Mouse (Mus musculus): ENCODE measurements around the gene Nek3. TPM values are rescaled to one million over a fixed set of nuclear protein-coding genes. Genes with fewer than 3 reads are reported as not detected.

The Nek3 gene
- polyA plus RNA-seq, 1 experiment from 2014 or later, result 5.9 TPM

DNA sequence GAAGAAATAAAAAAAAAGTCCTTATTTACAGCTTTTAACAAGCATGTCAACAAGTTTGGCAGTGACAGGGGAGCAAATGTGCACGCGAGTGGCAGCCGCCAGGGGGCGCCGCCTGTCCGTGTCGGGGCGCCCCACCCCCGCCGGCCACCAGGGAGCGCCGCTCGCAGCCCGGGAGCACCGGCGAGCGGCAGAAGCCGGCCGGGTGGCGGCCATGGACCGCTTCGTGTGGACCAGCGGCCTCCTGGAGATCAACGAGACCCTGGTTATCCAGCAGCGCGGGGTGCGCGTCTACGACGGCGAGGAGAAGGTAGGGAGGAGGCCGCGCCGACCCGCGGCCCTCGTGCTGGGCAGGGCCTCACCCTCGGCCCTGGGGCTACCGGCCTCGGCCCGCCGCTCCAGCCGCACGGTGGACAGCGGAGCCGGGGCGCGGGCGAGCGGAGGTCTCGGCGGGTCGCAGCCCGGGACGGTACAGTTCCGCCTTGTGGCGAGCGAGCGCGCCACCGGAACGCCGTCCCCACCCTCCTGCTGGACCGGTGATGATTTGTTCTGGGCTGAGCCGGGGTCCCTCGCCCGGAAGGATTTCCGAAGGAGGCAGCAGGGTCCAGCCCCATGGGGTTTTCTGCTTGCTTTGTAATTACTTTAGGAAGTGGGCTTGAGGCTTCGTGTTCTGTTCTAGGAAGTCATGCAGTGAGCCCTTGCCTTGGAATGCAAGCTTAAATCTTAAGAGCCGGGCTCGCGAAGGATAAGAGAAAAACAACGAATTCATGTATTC, 26.6 kb upstream of the Nek3 start, which contains the start of gene Vps36:
TSS of gene Vps36 (plus strand) at position 150 of the 772 bp plus-strand sequence.
- Histone ChIP-seq H3K27ac (ENCODE audit: low read depth) (peak within 1 kb of the TSS; percentile 99), H3K9me3 (ENCODE audit: low read depth, low read length) (no peaks in the 10 kb centered on the region), H3K9ac (peak within 1 kb of the TSS; percentile 91), H3K36me3 (ENCODE audit: insufficient read depth) (0 out of 2 replicates have a peak, but pooled peaks cover 3% of the 10 kb centered on the region), H3K27me3 (ENCODE audit: insufficient read depth, low read length) (no peaks in the 10 kb centered on the region), H3K4me1 (ENCODE audit: insufficient read depth) (0 out of 2 replicates have a peak, but pooled peaks cover 6% of the 10 kb centered on the region), H3K4me3 (ENCODE audit: low read depth, low read length) (peak within 1 kb of the TSS; percentile 83), H3K4me2 (peak within 1 kb of the TSS; percentile 61)
- peak; percentile 78 for TF ChIP-seq CTCF (IDR thresholded peaks at IDR 0.05; ENCODE audit: low read depth)
- WGBS, result under 1% methylated on average over 73 of the region's 73 CpGs
- ATAC-seq (ENCODE audit: insufficient read depth), result peak; percentile 93
- peak; percentile 92 for DNase-seq

GRCm38 (mm10) chr8:22185431-22186397, 19.5 kb upstream of the Nek3 start, which contains the start of gene Ckap2:
TSS of gene Ckap2 (minus strand) at chr8:22185819.
- WGBS, result 2% methylated on average over 61 of the region's 63 CpGs
- Histone ChIP-seq H3K9ac (peak within 1 kb of the TSS; percentile 61), H3K4me3 (ENCODE audit: low read depth, low read length) (peak within 1 kb of the TSS; percentile 64), H3K4me2 (peak within 1 kb of the TSS; percentile 62), H3K9me3 (ENCODE audit: low read depth, low read length) (no peaks in the 10 kb centered on the region), H3K36me3 (ENCODE audit: insufficient read depth) (no peaks in the 10 kb centered on the region), H3K27me3 (ENCODE audit: insufficient read depth, low read length) (no peaks in the 10 kb centered on the region), H3K4me1 (ENCODE audit: insufficient read depth) (peaks cover 9% of the 10 kb centered on the region), H3K27ac (ENCODE audit: low read depth) (peak within 1 kb of the TSS; percentile 86)
- no peak for TF ChIP-seq CTCF (IDR thresholded peaks at IDR 0.05; ENCODE audit: low read depth)
- ATAC-seq (ENCODE audit: insufficient read depth), result peak; percentile 97
- DNase-seq, result peak; percentile 95

DNA sequence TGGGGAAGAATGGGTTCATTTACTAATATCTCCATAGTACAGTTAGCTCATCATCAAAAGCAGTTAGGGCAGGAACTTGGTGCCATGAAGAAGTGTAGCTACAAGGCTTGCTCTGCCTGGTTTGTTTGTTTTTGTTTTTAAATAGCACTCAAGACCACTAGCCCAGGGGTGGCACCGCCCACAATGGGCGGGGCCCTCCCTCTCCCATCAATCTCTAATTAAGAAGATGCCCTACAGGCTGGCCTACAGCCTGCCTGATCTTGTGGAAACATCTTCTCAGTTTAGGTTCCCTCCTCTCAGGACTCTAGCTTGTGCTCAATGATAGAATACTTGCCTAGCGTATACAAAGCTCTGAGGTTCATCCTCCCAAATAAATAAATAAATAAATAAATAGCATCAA, 18.6 kb upstream of the Nek3 start:
- Histone ChIP-seq H3K4me3 (ENCODE audit: low read depth, low read length) (peak overlapping the region; percentile 64), H3K27ac (ENCODE audit: low read depth) (peak overlapping the region; percentile 86; the same call in 1 of the 2 replicates), H3K9ac (peak overlapping the region; percentile 61), H3K4me1 (ENCODE audit: insufficient read depth) (peaks cover 9% of the 10 kb centered on the region), H3K4me2 (peak overlapping the region; percentile 62), H3K36me3 (ENCODE audit: insufficient read depth) (no peaks in the 10 kb centered on the region), H3K27me3 (ENCODE audit: insufficient read depth, low read length) (no peaks in the 10 kb centered on the region), H3K9me3 (ENCODE audit: low read depth, low read length) (no peaks in the 10 kb centered on the region)
- DNase-seq (peak; percentile 77), ATAC-seq (ENCODE audit: insufficient read depth) (peak; percentile 52)
- TF ChIP-seq CTCF (IDR thresholded peaks at IDR 0.05; ENCODE audit: low read depth), result no peak
- WGBS, result under 1% methylated on average over 3 of the region's 3 CpGs

DNA sequence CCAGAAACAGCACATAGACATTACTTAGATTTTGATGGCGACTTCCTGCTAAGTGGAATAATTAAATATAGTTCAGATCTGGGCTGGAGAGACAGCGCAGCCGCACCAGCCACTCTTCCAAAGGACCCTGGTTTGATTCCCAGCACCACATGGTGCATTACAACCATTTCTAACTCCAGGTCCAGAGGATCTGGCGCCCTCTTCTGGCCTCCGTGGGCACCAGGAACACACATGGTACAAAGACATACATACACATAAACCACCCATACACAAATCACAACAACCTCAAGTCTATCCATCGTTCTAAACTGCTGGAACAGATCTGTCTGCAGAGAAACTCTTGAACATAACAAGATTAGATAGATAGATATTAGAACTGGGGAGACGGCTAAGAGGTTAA, 9.7 kb upstream of the Nek3 start:
- 95% methylated on average over 7 of the region's 7 CpGs for WGBS
- peaks cover 66% of the 10 kb centered on the region for H3K36me3 ChIP-seq (ENCODE audit: insufficient read depth)
- TF ChIP-seq CTCF (IDR thresholded peaks at IDR 0.05; ENCODE audit: low read depth), result no peak
- H3K4me1 ChIP-seq (ENCODE audit: insufficient read depth), result no peaks in the 10 kb centered on the region
- ATAC-seq (ENCODE audit: insufficient read depth), result no peak
- H3K9me3 ChIP-seq (ENCODE audit: low read depth, low read length), result no peaks in the 10 kb centered on the region
- no peak overlapping the region for H3K27ac ChIP-seq (ENCODE audit: low read depth)
- no peaks in the 10 kb centered on the region for H3K27me3 ChIP-seq (ENCODE audit: insufficient read depth, low read length)
- DNase-seq, result no peak
- H3K4me3 ChIP-seq (ENCODE audit: low read depth, low read length), result no peak overlapping the region
- no peak overlapping the region for H3K9ac ChIP-seq
- no peak overlapping the region for H3K4me2 ChIP-seq

DNA sequence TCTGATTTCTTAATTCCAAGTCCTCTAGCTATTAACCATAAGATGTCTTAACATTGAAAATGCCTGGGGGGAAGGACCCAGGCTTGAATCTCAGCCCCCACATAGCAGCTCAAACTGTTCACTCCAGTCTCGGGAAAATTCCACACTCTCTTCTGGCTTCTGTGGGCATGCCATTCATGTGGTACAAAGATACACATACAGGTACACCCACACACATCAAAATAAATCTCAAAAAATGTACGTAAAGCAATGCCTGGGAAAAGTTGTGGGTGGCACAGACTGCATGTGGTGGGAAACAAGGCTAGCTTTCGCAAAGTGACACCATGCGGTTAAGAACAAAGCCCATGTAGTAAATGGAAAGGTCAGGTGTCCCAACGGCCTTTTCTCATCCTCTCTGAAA, 2.9 kb upstream of the Nek3 start:
- Histone ChIP-seq H3K27ac (ENCODE audit: low read depth) (no peak overlapping the region), H3K9me3 (ENCODE audit: low read depth, low read length) (no peaks in the 10 kb centered on the region), H3K4me2 (no peak overlapping the region), H3K27me3 (ENCODE audit: insufficient read depth, low read length) (no peaks in the 10 kb centered on the region), H3K9ac (no peak overlapping the region), H3K4me3 (ENCODE audit: low read depth, low read length) (no peak overlapping the region), H3K36me3 (ENCODE audit: insufficient read depth) (peaks cover 60% of the 10 kb centered on the region), H3K4me1 (ENCODE audit: insufficient read depth) (no peaks in the 10 kb centered on the region)
- 88% methylated on average over 5 of the region's 5 CpGs for WGBS
- ATAC-seq (ENCODE audit: insufficient read depth), result no peak
- DNase-seq, result no peak
- no peak for TF ChIP-seq CTCF (IDR thresholded peaks at IDR 0.05; ENCODE audit: low read depth)

DNA sequence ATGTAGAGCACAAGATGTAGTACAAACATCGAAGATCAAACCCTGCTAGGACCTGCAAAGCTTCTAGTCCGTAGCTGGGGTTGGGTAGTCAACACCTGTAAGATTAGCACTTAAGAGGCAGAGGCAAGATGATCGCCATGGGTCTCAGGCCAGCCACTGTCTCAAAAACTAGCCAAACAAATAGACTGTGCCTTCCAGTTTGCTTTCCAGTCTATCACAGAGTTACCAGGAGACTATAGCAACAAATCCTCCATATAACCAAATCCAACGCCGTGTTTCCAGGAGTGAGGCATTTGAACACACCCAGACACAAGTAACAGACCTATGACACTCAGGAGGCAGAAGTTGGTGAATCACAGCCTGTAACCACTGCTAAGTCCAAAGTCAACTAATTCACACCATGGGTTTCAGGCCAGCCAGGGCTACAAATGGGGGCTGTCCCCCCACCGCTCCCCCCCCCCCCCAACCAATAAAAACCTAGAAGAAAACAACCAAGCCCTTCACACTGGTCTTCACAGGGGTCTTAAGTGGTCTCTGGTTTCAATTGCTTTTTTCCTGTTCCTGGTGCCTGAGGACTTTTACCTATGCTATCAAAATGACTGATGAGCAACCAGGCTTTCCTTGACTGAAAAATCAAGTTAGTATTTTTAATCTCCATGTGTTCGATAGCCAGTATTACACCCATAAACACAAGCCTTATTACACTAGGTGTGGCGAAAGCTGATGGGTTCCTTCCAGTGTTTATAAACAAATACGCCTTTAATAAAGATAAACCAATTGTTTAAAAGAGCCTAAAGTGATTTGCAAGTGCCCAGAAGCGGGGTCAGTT, 770 bp downstream of the Nek3 start:
- WGBS, result 46% methylated on average over 10 of the region's 10 CpGs

More for the DNA sequence above, 770 bp downstream of the Nek3 start:
- Histone ChIP-seq H3K36me3 (ENCODE audit: insufficient read depth) (peaks cover 31% of the 10 kb centered on the region), H3K27me3 (ENCODE audit: insufficient read depth, low read length) (no peaks in the 10 kb centered on the region), H3K4me3 (ENCODE audit: low read depth, low read length) (peak overlapping the region; percentile 53), H3K27ac (ENCODE audit: low read depth) (peak overlapping the region; percentile 76; the same call in 1 of the 2 replicates), H3K4me2 (peak overlapping the region; percentile 60), H3K9ac (peak overlapping the region; percentile 56), H3K4me1 (ENCODE audit: insufficient read depth) (no peaks in the 10 kb centered on the region), H3K9me3 (ENCODE audit: low read depth, low read length) (no peaks in the 10 kb centered on the region)
- ATAC-seq (ENCODE audit: insufficient read depth), result peak; percentile 1; the same call in 1 of the 2 replicates
- no peak for DNase-seq
- no peak for TF ChIP-seq CTCF (IDR thresholded peaks at IDR 0.05; ENCODE audit: low read depth)

All from lung, embryonic 14.5 days (tissue).